Comparison of ENCODE assay signal across 10 mouse cellular contexts in genomic region chr2:157913705-157914104, GRCm38 (mm10). TPM values are rescaled to one million over a fixed set of nuclear protein-coding genes. Genes with fewer than 3 reads are reported as not detected.
A peak's percentile ranks its signal among the peaks of the same experiment; 100 is the strongest.
DNase-seq lines count a peak whose midpoint lies in the region; ATAC-seq and TF ChIP-seq lines count a peak whose summit lies in the region.
"Had no signal": no experiment of that assay in that cellular context is flagged by ENCODE, and none has a peak within 500 bp of the region (broad histone marks: within the 10 kb centered on the region; RNA-seq: fewer than 3 reads in every experiment).

No protein-coding gene starts in this region.

- no peak overlapping the region for H3K27ac ChIP-seq in kidney, postnatal 0 days
- H3K27ac ChIP-seq in forebrain, embryonic 15.5 days (replicated peaks) = no peak overlapping the region
- H3K27ac ChIP-seq in midbrain, postnatal 0 days (ENCODE audit: low read depth, low read length) = no peak overlapping the region
- H3K27ac ChIP-seq: limb, embryonic 13.5 days had no signal

- H3K9me3 ChIP-seq in kidney, postnatal 0 days (replicated peaks; ENCODE audit: low read length) = no peaks in the 10 kb centered on the region
- H3K9me3 ChIP-seq in forebrain, embryonic 15.5 days = no peaks in the 10 kb centered on the region
- H3K9me3 ChIP-seq in midbrain, postnatal 0 days (ENCODE audit: low read length) = no peaks in the 10 kb centered on the region
- H3K9me3 ChIP-seq: limb, embryonic 13.5 days had no signal

- H3K4me1 ChIP-seq in kidney, postnatal 0 days (replicated peaks; ENCODE audit: insufficient read depth, low read length) = peaks cover 8% of the 10 kb centered on the region; the same call in 1 of the 2 replicates
- H3K4me1 ChIP-seq in forebrain, embryonic 15.5 days = peaks cover 24% of the 10 kb centered on the region
- H3K4me1 ChIP-seq in midbrain, postnatal 0 days (ENCODE audit: insufficient read depth, low read length) = peaks cover 9% of the 10 kb centered on the region; the same call in 1 of the 2 replicates

- 0 out of 2 replicates have a peak, but pooled peaks have one; percentile 13 for TF ChIP-seq CTCF in kidney, postnatal 0 days (IDR thresholded peaks at IDR 0.05; ENCODE audit: low read depth)
- TF ChIP-seq CTCF in midbrain, postnatal 0 days (IDR thresholded peaks at IDR 0.05) = peak; percentile 71

- H3K4me2 ChIP-seq in kidney, postnatal 0 days (ENCODE audit: low read length) = no peak overlapping the region
- H3K4me2 ChIP-seq in forebrain, embryonic 15.5 days (replicated peaks) = peak overlapping the region; percentile 80
- peak overlapping the region; percentile 79 for H3K4me2 ChIP-seq in midbrain, postnatal 0 days (ENCODE audit: low read depth, low read length, poor library complexity, severe bottlenecking)

- no peak overlapping the region for H3K4me3 ChIP-seq in kidney, postnatal 0 days (replicated peaks; ENCODE audit: low read depth, low read length)
- peak overlapping the region; percentile 66 for H3K4me3 ChIP-seq in forebrain, embryonic 15.5 days
- peak overlapping the region; percentile 65 for H3K4me3 ChIP-seq in midbrain, postnatal 0 days (ENCODE audit: low read depth, low read length)

- no peak for DNase-seq in kidney, postnatal 0 days (ENCODE audit: low spot score)
- no peak for DNase-seq in kidney, adult 11 months
- DNase-seq in brain, adult 2 months (ENCODE audit: low read depth, low spot score) = peak; percentile 87
- DNase-seq in midbrain, postnatal 0 days (ENCODE audit: low spot score) = peak; percentile 69
- DNase-seq in urinary bladder, postnatal 4 days (ENCODE audit: low spot score in 2 of 2) = no peak
- DNase-seq in spleen, postnatal 36 days (ENCODE audit: low spot score in 2 of 2) = no peak

- ATAC-seq in kidney, postnatal 0 days (replicated peaks; ENCODE audit: low FRiP score, low read depth) = no peak; the same call in 1 of the 2 replicates
- ATAC-seq in forebrain, embryonic 15.5 days (replicated peaks) = peak; percentile 53; the same call in 1 of the 2 replicates
- peak; percentile 53; the same call in 1 of the 2 replicates for ATAC-seq in midbrain, postnatal 0 days (ENCODE audit: low FRiP score)
- no peak for ATAC-seq in erythroid progenitor cell, adult 5-6 weeks (replicated peaks; ENCODE audit: low FRiP score, poor library complexity, severe bottlenecking)
- ATAC-seq: CD4-positive, CD25-positive, alpha-beta regulatory T cell, adult 4 months had no signal

- peaks cover 22% of the 10 kb centered on the region for H3K27me3 ChIP-seq in kidney, postnatal 0 days (ENCODE audit: insufficient read depth, low read length)
- H3K27me3 ChIP-seq in forebrain, embryonic 15.5 days = peaks cover 46% of the 10 kb centered on the region
- no peaks in the 10 kb centered on the region for H3K27me3 ChIP-seq in midbrain, postnatal 0 days (ENCODE audit: insufficient read depth, low read length)

- no peak overlapping the region for H3K9ac ChIP-seq in kidney, postnatal 0 days (ENCODE audit: low read depth, low read length)
- H3K9ac ChIP-seq in forebrain, embryonic 15.5 days (replicated peaks) = 0 out of 2 replicates have a peak overlapping the region, but pooled peaks have one; percentile 2
- peak overlapping the region; percentile 48 for H3K9ac ChIP-seq in midbrain, postnatal 0 days (replicated peaks; ENCODE audit: low read length, poor library complexity, severe bottlenecking)
- H3K9ac ChIP-seq: limb, embryonic 13.5 days had no signal

- H3K36me3 ChIP-seq in kidney, postnatal 0 days (ENCODE audit: insufficient read depth, low read length) = no peaks in the 10 kb centered on the region
- no peaks in the 10 kb centered on the region for H3K36me3 ChIP-seq in forebrain, embryonic 15.5 days
- H3K36me3 ChIP-seq in midbrain, postnatal 0 days (ENCODE audit: insufficient read depth, low read length) = no peaks in the 10 kb centered on the region
- H3K36me3 ChIP-seq: limb, embryonic 13.5 days had no signal

- WGBS in kidney, postnatal 0 days = 0% methylated on average over 4 of the region's 4 CpGs
- WGBS in forebrain, embryonic 15.5 days = 3% methylated on average over 4 of the region's 4 CpGs
- WGBS in midbrain, postnatal 0 days = 3% methylated on average over 4 of the region's 4 CpGs

RNA-seq across cellular contexts. Expression of gene Vstm2l, which starts 0.7 kb away (rescaled TPM):
- polyA plus RNA-seq in kidney, postnatal 0 days (2015; fragmentation: Nextera tagmentation; extraction: Ambion mirVana) = 0.26 and 0.38 TPM in 2 replicates
- polyA plus RNA-seq in forebrain, embryonic 15.5 days (2015; fragmentation: Nextera tagmentation; extraction: Ambion mirVana) = 7.7 and 8.4 TPM in 2 replicates
- 349 and 393 TPM in 2 replicates for total RNA-seq in midbrain, postnatal 0 days (2014; rRNA removed)
- polyA plus RNA-seq in midbrain, postnatal 0 days (2015; fragmentation: Nextera tagmentation; extraction: Ambion mirVana) = 57.0 and 61.8 TPM in 2 replicates
- not detected in 2 replicates for total RNA-seq in erythroid progenitor cell, adult 5-6 weeks (2015; ENCODE audit: low replicate concordance)
- total RNA-seq in erythroid progenitor cell, adult 5-6 weeks (2017; ENCODE audit: low replicate concordance) = not detected in 2 replicates
- polyA plus RNA-seq: CD4-positive, CD25-positive, alpha-beta regulatory T cell, adult 4 months; limb, embryonic 13.5 days had no signal

Comparison
In these comparisons a context has a peak if more than half of its experiments do, and no peak if none do; other contexts are left out.
1. ATAC-seq: peak in forebrain, embryonic 15.5 days (single experiment) and midbrain, postnatal 0 days (single experiment); none in kidney, postnatal 0 days (single experiment) and erythroid progenitor cell, adult 5-6 weeks (single experiment).
2. DNase-seq: peak in brain, adult 2 months (single experiment) and midbrain, postnatal 0 days (single experiment); none in kidney, postnatal 0 days (single experiment), kidney, adult 11 months (single experiment), urinary bladder, postnatal 4 days (0 of 2) and spleen, postnatal 36 days (0 of 2).